Mouse (Mus musculus): ENCODE data around the gene Haghl. TPM values are rescaled to one million over a fixed set of nuclear protein-coding genes. Genes with fewer than 3 reads are reported as not detected.

Gene Haghl
- polyA plus RNA-seq (2012; fragmentation: generic; extraction: Trizol): 10 to 100 TPM; 33.9 to 66.4 TPM

DNA sequence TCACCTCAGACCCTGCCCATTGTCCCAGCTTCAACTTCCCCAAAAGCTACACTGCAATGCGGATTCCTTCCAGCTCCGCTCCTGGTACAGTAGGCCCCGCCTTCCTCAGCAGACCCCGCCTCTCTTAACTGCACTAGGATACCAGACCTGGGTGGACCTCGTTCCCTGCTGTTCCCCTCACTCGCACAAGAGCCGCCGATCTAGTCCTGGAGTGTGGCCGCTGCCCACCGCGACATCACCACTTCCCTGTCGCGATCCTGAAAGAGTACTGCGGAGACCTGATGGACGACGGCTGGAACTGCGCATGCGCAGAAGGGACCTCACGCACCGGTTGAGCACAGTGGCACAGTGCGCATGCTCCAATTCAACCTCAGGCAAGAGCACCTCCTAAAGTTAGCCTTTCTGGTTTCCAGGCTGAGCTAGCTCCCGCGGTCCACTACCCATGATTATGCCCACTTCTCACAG lies at the start of gene Haghl:
Gene Haghl, minus strand, starts transcription at position 393 of the 465 bp plus-strand sequence.

DNA sequence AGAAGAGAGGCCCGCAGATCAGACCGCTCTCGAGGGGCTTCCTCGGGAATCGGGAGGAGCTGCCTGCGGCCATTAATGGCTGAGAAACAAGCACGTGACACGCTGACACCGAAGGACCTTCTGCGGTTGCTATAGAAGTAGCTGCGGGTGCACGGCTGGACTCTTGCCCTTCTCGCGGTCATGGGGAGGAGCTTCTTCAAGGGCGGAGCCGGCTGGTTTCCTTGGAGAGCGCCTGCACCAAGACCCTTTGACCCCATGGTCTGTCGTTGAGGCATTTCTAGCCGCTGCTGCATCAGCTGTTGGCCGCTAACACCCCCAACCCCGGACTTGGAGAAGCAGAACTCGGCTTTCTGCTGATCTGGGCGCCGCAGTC lies 47.8 kb upstream of the Haghl start, which contains the start of gene Stub1:
Gene Stub1, minus strand, starts transcription at position 114 of the 373 bp plus-strand sequence.

DNA sequence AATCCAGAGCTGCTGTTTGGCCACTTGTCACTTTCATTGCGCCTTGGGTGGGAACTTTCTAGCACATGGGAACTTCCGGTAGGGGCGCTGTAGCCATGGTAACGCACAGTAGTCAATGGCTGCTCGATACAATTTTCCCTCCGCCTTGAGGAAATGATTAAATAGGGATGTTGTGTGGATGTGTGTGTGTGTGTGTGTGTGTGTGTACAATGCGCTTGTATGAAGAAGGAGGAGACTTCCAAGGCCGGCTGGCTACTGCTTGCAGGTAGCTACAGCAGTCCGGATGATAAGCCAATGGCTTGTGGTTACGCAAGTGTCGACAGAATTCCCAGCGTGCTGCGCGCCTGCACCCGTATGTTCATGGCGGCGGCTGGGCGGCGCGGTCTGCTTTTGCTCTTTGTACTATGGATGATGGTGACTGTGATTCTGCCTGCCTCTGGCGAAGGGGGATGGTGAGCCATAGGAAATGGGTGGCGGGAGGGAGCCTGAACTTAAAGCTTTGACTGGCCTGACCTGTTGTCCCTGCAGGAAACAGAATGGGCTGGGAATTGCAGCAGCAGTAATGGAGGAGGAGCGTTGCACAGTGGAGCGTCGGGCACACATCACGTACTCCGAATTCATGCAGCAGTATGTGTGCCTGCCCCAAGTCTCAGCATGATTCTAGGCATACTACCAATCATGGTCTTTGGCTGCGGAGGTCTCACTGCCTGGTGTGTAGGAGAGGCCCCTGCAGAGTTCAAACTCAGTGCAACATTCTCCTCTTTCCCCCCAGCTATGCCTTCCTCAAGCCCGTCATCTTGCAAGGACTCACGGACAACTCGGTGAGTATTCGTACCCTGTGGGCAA lies 43.5 kb upstream of the Haghl start, which contains the start of gene Jmjd8:
Gene Jmjd8, plus strand, starts transcription at position 156 of the 846 bp plus-strand sequence.

DNA sequence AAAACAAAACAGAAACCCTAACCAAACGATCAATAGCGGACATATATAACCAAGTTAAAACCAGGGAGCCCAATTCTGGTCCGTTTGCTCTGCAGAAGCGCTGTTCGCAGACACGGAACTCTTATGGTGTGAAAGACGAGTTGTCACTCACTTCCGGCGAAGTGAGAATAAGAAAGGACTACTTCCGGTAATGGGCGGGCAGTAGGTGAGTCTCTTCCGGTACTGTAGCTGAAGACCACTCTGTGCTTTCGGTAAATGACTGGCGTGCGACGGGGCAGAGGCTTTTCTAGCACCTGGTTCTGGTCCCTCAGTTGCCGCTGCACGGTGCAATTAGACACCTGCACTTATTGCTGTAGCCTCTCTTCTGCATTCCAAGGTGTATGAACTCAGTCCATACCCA lies 38.0 kb upstream of the Haghl start, which contains the start of gene Wdr24:
Gene Wdr24, plus strand, starts transcription at position 176 of the 400 bp plus-strand sequence.

DNA sequence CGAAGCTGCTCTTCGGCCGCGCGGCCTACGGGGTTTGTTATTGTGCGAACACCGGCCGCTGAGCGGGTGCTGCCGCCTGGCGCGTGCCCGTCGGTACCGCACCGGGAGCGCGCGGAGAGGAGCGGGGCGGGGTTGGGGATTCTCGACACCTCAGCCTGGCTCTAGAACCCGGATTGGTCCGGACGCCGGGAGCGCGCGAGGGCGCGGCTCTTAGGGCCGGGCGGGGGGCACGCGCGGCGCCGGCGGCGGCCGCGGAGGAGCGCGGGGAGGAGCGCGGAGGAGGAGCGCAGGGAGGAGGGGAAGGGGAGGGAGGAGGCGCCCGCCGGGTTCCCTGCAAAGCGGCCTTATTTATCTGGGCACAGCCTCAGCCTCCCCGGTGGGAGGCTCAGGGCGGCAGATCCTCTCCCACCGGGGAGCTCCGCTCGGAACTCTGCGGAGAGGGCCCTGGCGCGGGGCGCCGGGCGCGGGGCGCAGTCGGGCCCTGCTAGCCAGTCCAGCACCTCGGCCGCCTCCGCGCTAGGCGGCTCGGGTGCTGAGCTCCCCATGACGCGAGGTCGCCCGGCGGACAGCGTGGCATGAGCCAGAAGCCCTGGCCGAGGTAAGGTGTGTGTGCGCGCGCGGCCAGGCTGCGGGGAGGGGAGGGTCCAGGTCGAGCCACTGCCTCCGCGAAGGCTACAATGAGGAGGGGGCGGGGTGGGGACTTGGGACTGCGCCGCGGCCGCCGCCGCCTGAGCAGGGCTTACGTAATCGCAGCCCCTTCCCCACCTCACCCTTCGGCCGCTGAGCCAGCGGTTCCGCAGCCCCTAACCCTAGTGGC lies 23.5 kb upstream of the Haghl start, which contains the start of gene Fbxl16:
Gene Fbxl16, plus strand, starts transcription at position 297 of the 817 bp plus-strand sequence.

DNA sequence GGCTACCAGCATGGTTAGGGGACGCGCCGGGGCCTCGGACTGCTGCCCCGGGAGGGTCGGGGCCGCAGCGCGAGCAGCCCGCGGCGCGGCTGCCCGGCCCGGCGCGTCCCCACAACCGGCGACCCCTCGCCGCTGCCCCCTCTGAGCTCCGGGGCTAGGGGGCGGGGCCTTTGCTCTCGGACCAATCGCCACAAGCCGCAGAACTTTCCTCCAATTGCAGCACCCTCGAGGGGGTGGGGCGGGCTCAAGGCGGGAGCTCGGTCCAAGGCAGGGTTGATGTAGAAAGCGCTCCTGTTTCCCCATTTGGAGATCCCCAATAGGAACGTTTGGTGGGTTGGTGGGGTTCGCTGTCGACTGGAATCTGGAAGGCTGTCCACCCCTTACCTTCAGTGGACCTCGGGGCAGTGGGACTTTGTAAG lies 11.5 kb upstream of the Haghl start, which contains the start of gene Metrn:
Gene Metrn, minus strand, starts transcription at position 186 of the 419 bp plus-strand sequence.

DNA sequence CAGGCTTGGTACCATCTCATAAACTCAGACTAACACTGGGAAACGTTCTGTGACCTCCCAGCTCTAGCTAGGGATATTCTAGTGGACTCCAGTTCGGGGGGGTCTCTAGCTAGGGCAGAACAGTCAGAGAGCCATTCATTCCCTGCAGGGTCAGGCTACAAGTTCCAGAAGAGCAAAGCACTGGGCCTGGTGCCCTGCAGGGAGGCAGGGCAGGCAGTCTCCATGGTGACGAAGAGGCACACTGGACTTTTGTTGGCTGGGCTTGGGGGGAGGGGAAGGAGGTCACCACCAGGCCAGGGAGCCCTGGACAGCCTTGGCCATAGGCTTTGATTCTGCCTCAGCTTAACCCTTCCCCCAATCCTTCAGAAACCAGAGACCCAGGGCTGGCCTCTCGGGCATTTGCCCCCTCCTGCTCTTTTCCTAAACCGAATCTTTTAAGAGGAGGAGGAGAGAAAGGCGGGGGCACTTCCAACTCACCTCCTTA lies 10.2 kb upstream of the Haghl start, which contains the start of gene AC134908.4:
Gene AC134908.4, minus strand, starts transcription at position 51 of the 484 bp plus-strand sequence.

DNA sequence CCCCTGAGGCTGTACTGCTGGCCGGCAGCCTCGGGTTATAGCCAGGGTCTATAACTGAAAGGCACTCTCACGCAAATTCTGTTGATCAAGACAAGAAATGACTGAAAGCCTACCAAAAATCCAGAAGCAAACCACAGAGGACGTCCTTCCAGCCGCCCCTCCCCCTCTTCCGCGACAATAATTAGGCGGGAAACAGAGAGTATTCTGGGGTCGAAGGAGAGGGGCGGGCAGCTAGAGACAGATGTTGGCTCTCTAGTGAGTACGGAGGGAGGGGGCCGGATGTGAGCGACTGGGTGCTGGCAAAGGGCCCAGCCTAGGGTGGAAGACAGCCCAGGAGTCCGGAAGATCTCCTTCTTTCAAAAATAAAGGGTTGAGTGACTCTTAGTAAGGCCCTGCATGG lies 7.1 kb upstream of the Haghl start, which contains the start of gene Fam173a:
Gene Fam173a, minus strand, starts transcription at position 287 of the 400 bp plus-strand sequence.

DNA sequence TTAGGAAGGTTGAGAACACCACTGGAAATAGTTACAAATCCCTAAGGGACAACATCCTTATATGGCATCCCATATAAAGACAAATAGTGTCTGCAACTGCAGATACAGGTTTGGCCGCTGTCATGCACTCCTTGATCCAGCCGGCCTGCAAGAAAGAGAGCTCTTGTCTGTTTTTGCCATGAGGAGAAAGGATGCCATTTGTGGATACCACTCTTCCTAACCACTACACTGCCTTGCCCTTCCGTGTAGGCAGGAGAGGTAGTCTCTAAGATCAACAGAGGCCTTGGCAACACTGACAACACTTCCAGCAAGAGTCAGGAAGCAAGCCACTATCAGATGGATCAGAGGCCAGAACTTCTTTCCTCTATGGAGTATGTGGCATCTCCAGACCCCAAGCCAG lies 807 bp upstream of the Haghl start, which contains the start of gene Ccdc78:
Gene Ccdc78, plus strand, starts transcription at position 301 of the 400 bp plus-strand sequence.

DNA sequence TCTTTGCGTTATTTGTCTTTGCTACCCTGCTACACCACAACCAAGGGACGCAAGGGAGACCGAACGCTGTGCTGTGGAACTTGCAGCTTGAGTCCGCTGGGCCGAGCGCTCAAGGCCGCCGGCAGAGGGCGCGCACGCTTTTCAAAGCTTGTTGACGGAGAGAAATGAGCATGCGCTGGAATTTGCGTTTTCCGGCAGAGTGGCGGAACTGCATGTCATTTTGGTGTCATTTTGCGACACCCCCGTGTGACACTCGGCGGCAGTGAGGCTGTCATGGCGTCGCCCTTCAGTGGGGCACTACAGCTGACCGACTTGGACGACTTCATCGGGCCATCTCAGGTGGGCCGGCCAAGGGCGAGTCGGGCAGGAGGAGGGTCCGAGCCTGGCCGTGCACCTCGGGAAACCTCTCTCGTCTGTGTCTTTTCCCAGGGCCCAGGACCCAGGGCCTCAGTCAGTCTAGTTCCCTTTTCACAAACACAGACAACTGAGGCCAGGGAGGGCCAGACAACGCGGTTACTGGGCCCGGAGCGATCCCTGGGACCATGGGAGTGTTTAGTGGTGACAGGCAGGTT lies 11.8 kb downstream of the Haghl start, which contains the start of gene Narfl:
Gene Narfl, plus strand, starts transcription at position 228 of the 572 bp plus-strand sequence.

DNA sequence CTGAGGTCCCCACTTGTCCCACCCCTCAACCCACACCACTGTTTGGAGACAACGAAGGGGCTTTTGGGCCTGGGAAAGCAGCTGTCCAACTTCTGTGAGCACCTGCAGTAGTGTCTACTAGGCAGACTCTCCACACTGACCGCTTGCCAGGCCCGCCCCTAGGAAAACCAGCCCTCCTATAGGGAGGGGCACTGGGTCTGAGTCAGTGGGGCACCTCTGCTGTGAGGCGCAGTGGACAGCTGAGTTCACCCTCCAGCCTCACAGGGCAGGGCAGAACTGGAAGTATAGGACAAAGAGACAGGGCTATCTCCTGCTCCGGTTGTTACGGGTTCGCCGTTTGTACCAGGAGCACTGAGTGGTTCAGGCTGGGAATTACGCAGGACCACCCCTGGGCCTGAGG lies 31.2 kb downstream of the Haghl start, which contains the start of gene Msln:
Gene Msln, minus strand, starts transcription at position 138 of the 400 bp plus-strand sequence.

DNA sequence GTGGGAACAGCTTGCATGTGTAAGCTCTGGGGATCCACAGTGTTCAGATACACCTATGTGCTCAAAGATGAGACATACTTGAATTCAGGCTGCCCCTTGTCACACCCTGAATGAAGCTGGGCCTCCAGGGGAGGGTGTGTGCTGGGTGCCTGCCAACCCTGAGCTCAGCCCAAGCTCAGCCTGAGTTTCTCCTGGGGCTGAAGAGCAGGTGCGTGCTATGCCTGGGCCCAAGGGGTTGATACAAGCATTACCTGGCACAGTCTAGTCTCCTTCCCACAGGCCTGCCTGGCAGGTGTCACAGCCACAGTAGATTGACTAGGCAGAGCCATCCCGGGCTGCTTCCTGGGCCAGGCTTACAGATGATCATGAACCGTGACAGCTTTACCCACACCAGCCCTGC lies 49.7 kb downstream of the Haghl start, which contains the start of gene Mslnl:
Gene Mslnl, plus strand, starts transcription at position 298 of the 400 bp plus-strand sequence.

Other genes with a start within 250 kb of the Haghl start
- not detected for gene Sox8, start 215.0 kb downstream of the Haghl start, polyA plus RNA-seq (2012; fragmentation: generic; extraction: Trizol)
- gene Lmf1, start 206.6 kb downstream of the Haghl start, polyA plus RNA-seq (2012; fragmentation: generic; extraction: Trizol): 10 to 100 TPM; 19.6 to 27.4 TPM
- gene Gng13, start 68.5 kb downstream of the Haghl start, polyA plus RNA-seq (2012; fragmentation: generic; extraction: Trizol): under 1 TPM; 0.68 to 0.90 TPM
- 10 to 100 TPM; 13.0 to 64.2 TPM for gene Chtf18, start 58.3 kb downstream of the Haghl start, polyA plus RNA-seq (2012; fragmentation: generic; extraction: Trizol)
- 10 to 100 TPM; 29.8 to 35.4 TPM for gene Rpusd1, start 58.0 kb downstream of the Haghl start, polyA plus RNA-seq (2012; fragmentation: generic; extraction: Trizol)
- gene Mslnl, start 49.6 kb downstream of the Haghl start, polyA plus RNA-seq (2012; fragmentation: generic; extraction: Trizol): under 1 TPM; 0.01 to 0.05 TPM
- gene Msln, start 31.3 kb downstream of the Haghl start, polyA plus RNA-seq (2012; fragmentation: generic; extraction: Trizol): 10 to 100 TPM in 1 of 2 experiments, 1 to 10 TPM in 1; 5.9 to 17.1 TPM
- gene Narfl, start 11.9 kb downstream of the Haghl start, polyA plus RNA-seq (2012; fragmentation: generic; extraction: Trizol): 10 to 100 TPM; 19.4 to 24.0 TPM
- gene Ccdc78, start 907 bp upstream of the Haghl start, polyA plus RNA-seq (2012; fragmentation: generic; extraction: Trizol): under 1 TPM; 0.11 to 0.14 TPM
- gene Fam173a, start 7.2 kb upstream of the Haghl start, polyA plus RNA-seq (2012; fragmentation: generic; extraction: Trizol): 10 to 100 TPM; 89.1 to 99.0 TPM
- gene AC134908.4, start 10.0 kb upstream of the Haghl start, polyA plus RNA-seq (2012; fragmentation: generic; extraction: Trizol): 1 to 10 TPM in 1 of 2 experiments, not detected in 1; 1.4 TPM
- 100 to 1,000 TPM in 1 of 2 experiments, 10 to 100 TPM in 1; 88.0 to 177 TPM for gene Metrn, start 11.5 kb upstream of the Haghl start, polyA plus RNA-seq (2012; fragmentation: generic; extraction: Trizol)
- under 1 TPM; 0.05 to 0.27 TPM for gene Fbxl16, start 23.4 kb upstream of the Haghl start, polyA plus RNA-seq (2012; fragmentation: generic; extraction: Trizol)
- 10 to 100 TPM in 1 of 2 experiments, 1 to 10 TPM in 1; 10.0 to 27.6 TPM for gene Wdr24, start 38.0 kb upstream of the Haghl start, polyA plus RNA-seq (2012; fragmentation: generic; extraction: Trizol)
- 10 to 100 TPM; 14.3 to 39.3 TPM for gene Jmjd8, start 43.2 kb upstream of the Haghl start, polyA plus RNA-seq (2012; fragmentation: generic; extraction: Trizol)
- gene Stub1, start 47.7 kb upstream of the Haghl start, polyA plus RNA-seq (2012; fragmentation: generic; extraction: Trizol): 100 to 1,000 TPM; 242 to 426 TPM
- 1 to 10 TPM in 1 of 2 experiments, under 1 TPM in 1; 0.07 to 1.4 TPM for gene Rhbdl1, start 51.6 kb upstream of the Haghl start, polyA plus RNA-seq (2012; fragmentation: generic; extraction: Trizol)
- 1 to 10 TPM in 1 of 2 experiments, under 1 TPM in 1; 0.06 to 1.5 TPM for gene Gm20683, start 56.1 kb upstream of the Haghl start, polyA plus RNA-seq (2012; fragmentation: generic; extraction: Trizol)
- gene Rhot2, start 59.2 kb upstream of the Haghl start, polyA plus RNA-seq (2012; fragmentation: generic; extraction: Trizol): 10 to 100 TPM; 17.7 to 29.4 TPM
- gene Wdr90, start 75.8 kb upstream of the Haghl start, polyA plus RNA-seq (2012; fragmentation: generic; extraction: Trizol): 10 to 100 TPM; 15.7 to 20.9 TPM
- gene Mcrip2, start 83.1 kb upstream of the Haghl start, polyA plus RNA-seq (2012; fragmentation: generic; extraction: Trizol): 10 to 100 TPM; 19.6 to 60.3 TPM
- gene Mettl26, start 89.4 kb upstream of the Haghl start, polyA plus RNA-seq (2012; fragmentation: generic; extraction: Trizol): 10 to 100 TPM; 39.4 to 53.9 TPM
- gene Wfikkn1, start 95.2 kb upstream of the Haghl start, polyA plus RNA-seq (2012; fragmentation: generic; extraction: Trizol): 1 to 10 TPM in 1 of 2 experiments, under 1 TPM in 1; 0.22 to 1.1 TPM
- gene Rab40c, start 134.1 kb upstream of the Haghl start, polyA plus RNA-seq (2012; fragmentation: generic; extraction: Trizol): 10 to 100 TPM; 14.7 to 31.1 TPM
- 10 to 100 TPM; 24.9 to 42.4 TPM for gene Pigq, start 159.3 kb upstream of the Haghl start, polyA plus RNA-seq (2012; fragmentation: generic; extraction: Trizol)
- gene Nhlrc4, start 159.3 kb upstream of the Haghl start, polyA plus RNA-seq (2012; fragmentation: generic; extraction: Trizol): under 1 TPM; 0.02 to 0.78 TPM
- under 1 TPM; 0.02 to 0.04 TPM for gene A930017K11Rik, start 166.9 kb upstream of the Haghl start, polyA plus RNA-seq (2012; fragmentation: generic; extraction: Trizol)
- gene Capn15, start 200.1 kb upstream of the Haghl start, polyA plus RNA-seq (2012; fragmentation: generic; extraction: Trizol): 10 to 100 TPM in 1 of 2 experiments, 1 to 10 TPM in 1; 4.7 to 13.1 TPM